In genomic region chr8:89787050-89787905, GRCm38 (mm10) we compare ENCODE assay signal across 9 mouse cellular contexts.
A peak's percentile ranks its signal among the peaks of the same experiment; 100 is the strongest.
DNase-seq lines count a peak whose midpoint lies in the region; ATAC-seq and TF ChIP-seq lines count a peak whose summit lies in the region.
"Had no signal": no experiment of that assay in that cellular context is flagged by ENCODE, and none has a peak within 500 bp of the region (broad histone marks: within the 10 kb centered on the region; RNA-seq: fewer than 3 reads in every experiment).

No protein-coding gene starts in this region.

- ATAC-seq in cerebellum, adult (ENCODE audit: insufficient number of reproducible peaks, low FRiP score, low TSS enrichment), result no peak
- ATAC-seq in limb, embryonic 11.5 days (ENCODE audit: insufficient number of reproducible peaks, low FRiP score, low TSS enrichment, low read depth), result no peak
- no peak for ATAC-seq in megakaryocyte-erythroid progenitor cell, adult 5-6 weeks (replicated peaks; ENCODE audit: low FRiP score, low TSS enrichment, poor library complexity, severe bottlenecking)

- TF ChIP-seq CTCF in cerebellum, adult 2 months (IDR thresholded peaks at IDR 0.05; ENCODE audit: borderline replicate concordance, insufficient read depth, low read depth, low read length), result no peak
- TF ChIP-seq CTCF in gastrocnemius, adult 2 months (IDR thresholded peaks at IDR 0.05), result no peak

- H3K36me3 ChIP-seq in limb, embryonic 11.5 days (ENCODE audit: control insufficient read depth, insufficient read depth, low read length), result no peaks in the 10 kb centered on the region
- H3K36me3 ChIP-seq: heart, embryonic 15.5 days had no signal

- H3K4me1 ChIP-seq in cerebellum, adult 2 months (ENCODE audit: control insufficient read depth, insufficient read depth, low read length), result no peaks in the 10 kb centered on the region
- 0 out of 2 replicates have a peak, but pooled peaks cover 4% of the 10 kb centered on the region for H3K4me1 ChIP-seq in limb, embryonic 11.5 days (ENCODE audit: control insufficient read depth, insufficient read depth, low read length)
- H3K4me1 ChIP-seq: heart, embryonic 15.5 days had no signal

- H3K4me2 ChIP-seq in limb, embryonic 11.5 days (ENCODE audit: low read depth, severe bottlenecking), result no peak overlapping the region
- H3K4me2 ChIP-seq: heart, embryonic 15.5 days had no signal

- H3K27me3 ChIP-seq in cerebellum, adult 2 months (ENCODE audit: control insufficient read depth, insufficient read depth, low read length), result no peaks in the 10 kb centered on the region; the same call in 1 of the 2 replicates
- H3K27me3 ChIP-seq in limb, embryonic 11.5 days (ENCODE audit: control insufficient read depth, insufficient read depth, low read length), result peaks cover 12% of the 10 kb centered on the region; the same call in 1 of the 2 replicates

- 14% methylated on average over 17 of the region's 17 CpGs for WGBS in cerebellum, adult 2 months
- WGBS in limb, embryonic 11.5 days, result 48% methylated on average over 17 of the region's 17 CpGs

- peak; percentile 16 to 21 for DNase-seq in cerebellum, adult 2 months
- DNase-seq in R1 (ENCODE audit: low read depth, low spot score) (peak; percentile 73), liver (no peak)
- DNase-seq in kidney, postnatal 10 days, result peak; percentile 19
- DNase-seq in limb, embryonic 11.5 days (ENCODE audit: low spot score), result peak; percentile 42
- DNase-seq in gastrocnemius, adult 2 months, result no peak

- TF ChIP-seq POLR2A in cerebellum, adult 2 months (IDR thresholded peaks at IDR 0.05; ENCODE audit: borderline replicate concordance, insufficient read depth, low read length), result no peak

- H3K27ac ChIP-seq in cerebellum, adult 2 months (ENCODE audit: insufficient read depth, low read length), result no peak overlapping the region
- H3K27ac ChIP-seq in limb, embryonic 11.5 days (replicated peaks; ENCODE audit: low read depth, low read length), result no peak overlapping the region
- H3K27ac ChIP-seq in gastrocnemius, adult 2 months, result no peak overlapping the region
- H3K27ac ChIP-seq: heart, embryonic 15.5 days had no signal

- H3K4me3 ChIP-seq in cerebellum, adult 2 months (replicated peaks; ENCODE audit: insufficient read depth, low read depth, low read length), result peak overlapping the region; percentile 23
- H3K4me3 ChIP-seq in limb, embryonic 11.5 days (ENCODE audit: low read depth, low read length), result no peak overlapping the region
- no peak overlapping the region for H3K4me3 ChIP-seq in gastrocnemius, adult 2 months
- H3K4me3 ChIP-seq: heart, embryonic 15.5 days had no signal

- H3K9ac ChIP-seq in limb, embryonic 11.5 days (ENCODE audit: low read length), result no peak overlapping the region
- H3K9ac ChIP-seq: heart, embryonic 15.5 days had no signal

- no peaks in the 10 kb centered on the region for H3K9me3 ChIP-seq in limb, embryonic 11.5 days (ENCODE audit: control insufficient read depth, low read length)
- H3K9me3 ChIP-seq: heart, embryonic 15.5 days had no signal

- intact Hi-C loops in gastrocnemius, adult 2 months (cut with DNase I), result no loop called here

Comparison
In these comparisons a context has a peak if more than half of its experiments do, and no peak if none do; other contexts are left out.
1. DNase-seq: peak in cerebellum, adult 2 months (2 of 2), R1 (single experiment), kidney, postnatal 10 days (single experiment) and limb, embryonic 11.5 days (single experiment); none in gastrocnemius, adult 2 months (single experiment) and liver (single experiment).